Mouse (Mus musculus) spleen, postnatal 10 days (tissue): ENCODE data around the gene Teddm3.
"Not testable (repeated sequence)": the region's sequence is repeated elsewhere in the genome, so short reads cannot be mapped to it uniquely, and the experiment has no call there.

ENCODE experiments used
- DNase-seq, 2 experiments: peaks; one replicate each; pipeline ENCODE4 v3.0.0; 2021 to 2022; ENCODE audit warnings: low spot score in 2 of 2

The Teddm3 gene

GRCm38 (mm10) chr16:21151564-21152361, 2.0 kb downstream of the Teddm3 start:
- DNase-seq, result no peak

DNA sequence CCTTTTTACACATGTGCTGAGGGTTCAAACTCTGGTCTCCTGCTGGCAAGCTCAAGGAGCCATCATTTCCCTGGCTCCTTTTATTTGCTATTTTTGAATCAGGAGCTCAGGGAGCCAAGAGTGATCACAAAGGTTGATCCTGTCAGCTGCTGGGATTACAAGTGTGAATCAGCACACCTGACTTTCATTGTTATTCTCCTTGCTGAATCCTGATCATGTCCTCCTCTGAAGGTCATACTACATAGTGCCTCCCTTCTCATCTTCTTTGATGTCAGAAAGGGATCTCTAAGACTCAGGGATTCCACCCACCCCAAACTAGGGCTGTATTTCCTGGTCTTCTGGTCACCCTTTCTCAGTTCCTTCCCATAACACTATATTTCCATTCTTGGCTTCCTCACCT, 3.9 kb downstream of the Teddm3 start:
- no peak for DNase-seq

DNA sequence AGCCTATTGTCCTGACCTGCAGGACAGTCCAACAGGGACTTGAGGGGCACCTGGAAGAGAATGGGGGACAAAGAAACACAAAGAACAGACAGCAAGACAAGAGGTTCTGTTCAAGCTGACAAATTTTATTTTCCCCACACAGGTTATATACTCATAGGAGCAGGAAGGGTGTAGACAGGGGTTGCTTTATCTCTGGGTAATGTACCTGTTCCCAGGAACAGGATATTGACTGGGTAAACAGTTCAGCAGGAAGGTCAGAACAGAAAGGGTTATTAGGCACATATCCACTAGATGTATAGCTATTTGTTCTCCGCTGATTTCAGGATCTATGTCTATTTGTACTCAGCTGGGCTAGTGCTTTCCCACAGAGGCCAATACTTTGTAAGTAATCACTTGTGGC, 5.3 kb downstream of the Teddm3 start:
- not testable (repeated sequence) for DNase-seq

DNA sequence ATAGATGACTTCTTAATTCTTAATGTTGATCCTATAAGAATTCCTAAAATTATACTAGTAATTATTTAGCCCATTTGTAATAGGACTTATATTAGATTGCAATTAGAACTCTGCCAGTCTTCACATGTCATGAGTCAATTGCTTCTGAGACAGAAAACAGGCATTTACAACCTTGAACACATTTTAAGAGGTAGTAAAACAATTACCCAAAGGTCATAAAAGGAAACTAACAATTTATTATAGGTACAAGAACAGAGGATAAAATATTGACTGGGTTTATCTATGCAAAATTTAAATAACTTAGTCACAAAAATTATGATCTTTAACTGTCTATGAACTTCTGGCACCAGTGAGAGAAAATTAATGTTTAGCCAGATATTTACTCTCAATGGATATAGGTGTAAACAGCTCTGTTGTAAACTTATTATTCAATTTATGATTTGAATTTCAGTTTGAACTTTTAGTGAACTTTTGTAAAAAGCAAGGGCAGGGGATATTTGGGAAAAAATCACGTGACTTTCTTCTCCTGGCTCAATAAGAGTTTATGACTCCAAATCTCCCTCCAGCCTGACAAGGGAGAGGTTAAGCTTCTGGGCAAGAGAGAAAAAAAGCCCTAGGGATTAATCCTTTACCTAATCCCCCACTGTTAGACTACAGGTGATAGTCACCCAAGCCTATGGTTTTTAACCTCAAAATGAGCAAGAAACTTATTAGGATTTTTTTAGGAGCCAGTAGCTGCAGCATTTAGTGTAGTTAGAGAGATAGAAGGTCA, 17.3 kb downstream of the Teddm3 start:
- no peak for DNase-seq

DNA sequence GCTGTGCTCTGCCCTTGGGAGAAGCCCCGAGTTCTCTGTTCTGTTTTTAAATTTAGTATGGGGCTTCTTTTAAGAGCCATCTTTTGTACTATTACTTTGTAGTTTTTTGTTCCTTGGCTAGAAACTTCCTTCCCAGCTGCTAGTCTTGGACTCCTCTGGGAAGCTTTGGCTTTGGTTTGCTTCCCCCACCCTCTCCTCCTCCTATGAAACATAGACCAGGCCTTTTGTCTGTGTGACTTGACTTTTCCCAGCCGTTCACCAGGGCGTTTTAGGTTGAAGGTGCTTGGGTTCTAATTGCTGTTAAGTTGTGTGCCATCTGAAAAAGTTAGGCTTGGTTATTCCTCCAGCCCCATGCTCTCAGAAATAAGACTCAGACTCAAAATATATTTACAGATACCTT, 26.1 kb downstream of the Teddm3 start:
- DNase-seq, result not testable (repeated sequence)

DNA sequence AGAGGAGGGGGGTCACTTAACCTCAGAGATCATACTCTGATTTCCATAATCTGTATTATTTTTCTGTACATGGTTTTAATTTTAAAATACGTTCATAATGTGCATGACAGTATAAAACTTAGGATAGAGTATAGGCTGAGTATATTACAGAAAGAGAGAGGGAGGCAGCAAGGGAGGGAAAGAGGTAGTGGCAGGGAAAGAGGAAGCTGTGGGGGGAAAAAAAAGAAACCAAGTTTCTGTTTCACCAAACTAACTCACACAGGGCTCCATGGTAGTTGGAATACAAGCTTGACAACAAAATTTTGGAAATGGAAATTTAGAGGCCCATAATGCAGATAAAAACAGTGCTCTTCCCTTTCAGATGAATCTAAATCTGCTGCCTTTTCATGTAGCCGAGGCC, 31.0 kb downstream of the Teddm3 start:
- not testable (repeated sequence) for DNase-seq

- DNase-seq, result no peak
These were observed 37.7 kb downstream of the Teddm3 start for GRCm38 (mm10) chr16:21116078-21116477.

DNA sequence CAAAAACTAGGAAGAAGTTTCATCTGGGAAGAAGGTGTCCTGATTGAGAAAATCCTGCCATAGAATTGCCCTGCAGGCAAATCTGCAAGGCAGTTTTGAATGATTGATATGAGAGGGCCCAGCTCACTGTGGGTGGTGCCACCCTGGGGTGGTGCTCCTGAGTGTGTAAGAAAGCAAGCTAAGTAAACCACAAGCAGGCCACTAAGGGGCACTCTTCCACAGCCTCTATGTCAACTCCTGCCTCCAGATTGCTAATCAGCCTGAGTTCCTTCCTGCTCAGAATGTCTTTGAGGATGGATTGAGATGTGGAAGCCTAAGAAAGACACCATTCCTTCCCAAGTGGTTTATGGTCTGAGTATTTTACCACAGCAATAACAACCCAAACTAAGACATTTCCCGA, 44.3 kb downstream of the Teddm3 start:
- DNase-seq, result no peak
